Mouse (Mus musculus): ENCODE measurements around the gene Tsc22d1. TPM values are rescaled to one million over a fixed set of nuclear protein-coding genes. Genes with fewer than 3 reads are reported as not detected.
A peak's percentile ranks its signal among the peaks of the same experiment; 100 is the strongest.

Tsc22d1 gene
- polyA plus RNA-seq, 1 experiment from 2014 or later = 552 TPM

GRCm38 (mm10) chr14:76416366-76417040, 1.7 kb downstream of the Tsc22d1 start:
- Histone ChIP-seq H3K9me3 (no peaks in the 10 kb centered on the region), H3K4me3 (peak overlapping the region; percentile 96), H3K4me1 (replicated peaks) (peaks cover 70% of the 10 kb centered on the region), H3K36me3 (peaks cover 46% of the 10 kb centered on the region), H3K27me3 (ENCODE audit: insufficient read depth, poor library complexity, severe bottlenecking) (no peaks in the 10 kb centered on the region), H3K27ac (peak overlapping the region; percentile 99)
- DNase-seq (ENCODE audit: low spot score) = no peak
- WGBS = 57% methylated on average over 27 of the region's 27 CpGs

GRCm38 (mm10) chr14:76417346-76417745, 2.6 kb downstream of the Tsc22d1 start:
- Histone ChIP-seq H3K4me3 (peak overlapping the region; percentile 96), H3K27me3 (ENCODE audit: insufficient read depth, poor library complexity, severe bottlenecking) (no peaks in the 10 kb centered on the region), H3K36me3 (peaks cover 54% of the 10 kb centered on the region), H3K9me3 (no peaks in the 10 kb centered on the region), H3K27ac (no peak overlapping the region), H3K4me1 (replicated peaks) (peaks cover 75% of the 10 kb centered on the region)
- DNase-seq (ENCODE audit: low spot score) = no peak
- WGBS = 93% methylated on average over 17 of the region's 17 CpGs

GRCm38 (mm10) chr14:76420726-76421125, 6.0 kb downstream of the Tsc22d1 start:
- peak; percentile 36 for DNase-seq (ENCODE audit: low spot score)
- Histone ChIP-seq H3K36me3 (peaks cover 88% of the 10 kb centered on the region), H3K27me3 (ENCODE audit: insufficient read depth, poor library complexity, severe bottlenecking) (no peaks in the 10 kb centered on the region), H3K4me1 (replicated peaks) (peaks cover 74% of the 10 kb centered on the region), H3K27ac (0 out of 2 replicates have a peak overlapping the region, but pooled peaks have one; percentile 23), H3K4me3 (peak overlapping the region; percentile 43), H3K9me3 (no peaks in the 10 kb centered on the region)
- 29% methylated on average over 7 of the region's 7 CpGs for WGBS

DNA sequence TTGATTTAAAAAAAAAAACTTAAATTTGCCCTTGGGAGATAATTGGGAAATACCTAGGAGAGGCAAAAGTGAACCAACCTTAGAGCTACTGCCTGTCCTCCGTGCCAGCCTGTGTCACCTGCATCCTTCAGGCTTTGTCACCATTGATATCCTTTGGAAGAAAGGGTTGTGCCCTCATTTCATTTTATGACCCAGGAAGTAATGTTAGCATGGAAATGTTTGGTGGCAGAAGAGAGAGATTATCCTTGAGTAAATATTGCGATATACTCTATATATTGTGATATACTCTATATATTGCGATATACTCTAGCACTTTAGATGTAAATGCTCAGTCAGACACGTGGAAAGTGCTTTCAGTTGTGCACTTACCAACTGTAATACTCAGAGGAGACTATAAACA, 6.4 kb downstream of the Tsc22d1 start:
- peak overlapping the region; percentile 43 for H3K4me3 ChIP-seq
- no peak for DNase-seq (ENCODE audit: low spot score)
- 91% methylated on average over 4 of the region's 4 CpGs for WGBS
- H3K36me3 ChIP-seq = peaks cover 91% of the 10 kb centered on the region
- no peak overlapping the region for H3K27ac ChIP-seq
- H3K27me3 ChIP-seq (ENCODE audit: insufficient read depth, poor library complexity, severe bottlenecking) = no peaks in the 10 kb centered on the region
- peaks cover 70% of the 10 kb centered on the region for H3K4me1 ChIP-seq (replicated peaks)
- no peaks in the 10 kb centered on the region for H3K9me3 ChIP-seq

DNA sequence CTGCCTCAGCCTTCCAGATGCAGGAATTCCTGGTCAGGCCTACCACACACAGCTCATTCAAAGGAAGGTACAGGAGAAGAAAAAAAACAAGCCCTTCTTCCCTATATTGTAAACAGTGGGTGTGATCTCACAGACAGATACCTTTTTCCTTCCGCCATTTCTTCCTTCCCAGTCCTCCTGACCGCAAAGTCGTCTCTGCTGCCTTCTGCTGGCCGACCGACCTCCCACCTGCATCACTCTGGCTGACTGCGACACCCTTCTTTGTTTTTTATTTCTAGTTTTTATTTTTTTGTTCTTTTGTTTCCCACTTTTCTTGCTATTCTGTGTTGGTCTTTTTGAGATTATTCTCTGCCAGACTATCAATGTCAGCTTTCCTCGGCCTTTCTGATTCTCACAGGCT, 10.7 kb downstream of the Tsc22d1 start:
- no peak overlapping the region for H3K4me3 ChIP-seq
- no peak for DNase-seq (ENCODE audit: low spot score)
- peaks cover 29% of the 10 kb centered on the region for H3K4me1 ChIP-seq (replicated peaks)
- H3K27me3 ChIP-seq (ENCODE audit: insufficient read depth, poor library complexity, severe bottlenecking) = no peaks in the 10 kb centered on the region
- no peak overlapping the region for H3K27ac ChIP-seq
- 92% methylated on average over 7 of the region's 7 CpGs for WGBS
- no peaks in the 10 kb centered on the region for H3K9me3 ChIP-seq
- peaks cover 96% of the 10 kb centered on the region for H3K36me3 ChIP-seq

DNA sequence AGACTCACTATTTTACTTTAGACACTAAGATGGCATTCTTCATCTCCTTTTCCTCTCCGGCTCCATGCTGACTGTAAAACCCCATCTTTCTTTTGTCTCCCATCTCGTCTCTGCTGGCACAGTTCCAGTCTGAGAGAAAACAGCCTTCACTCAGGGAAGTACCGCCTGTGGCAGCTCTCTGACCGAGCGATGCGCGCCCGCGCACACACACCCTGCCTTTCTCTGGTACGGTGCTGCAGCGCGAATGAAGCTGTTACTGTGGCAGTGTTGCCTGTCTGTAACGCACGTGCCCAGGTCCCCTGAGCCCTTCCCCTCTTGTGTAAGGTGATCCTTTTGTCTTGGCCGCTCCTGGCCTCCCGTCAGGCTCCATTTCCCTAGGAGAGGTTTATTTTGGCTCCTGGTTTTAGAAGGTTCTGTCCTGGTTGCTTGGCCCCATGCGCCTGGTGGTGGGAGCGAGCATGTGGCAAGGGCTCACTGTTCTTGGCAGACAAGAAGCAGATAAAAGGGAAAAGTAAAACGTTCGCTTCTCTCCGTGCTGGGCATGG, 11.3 kb downstream of the Tsc22d1 start:
- no peak overlapping the region for H3K27ac ChIP-seq
- peaks cover 96% of the 10 kb centered on the region for H3K36me3 ChIP-seq
- WGBS = 94% methylated on average over 21 of the region's 21 CpGs
- no peaks in the 10 kb centered on the region for H3K27me3 ChIP-seq (ENCODE audit: insufficient read depth, poor library complexity, severe bottlenecking)
- no peak overlapping the region for H3K4me3 ChIP-seq
- DNase-seq (ENCODE audit: low spot score) = no peak
- peaks cover 23% of the 10 kb centered on the region for H3K4me1 ChIP-seq (replicated peaks)
- H3K9me3 ChIP-seq = no peaks in the 10 kb centered on the region

DNA sequence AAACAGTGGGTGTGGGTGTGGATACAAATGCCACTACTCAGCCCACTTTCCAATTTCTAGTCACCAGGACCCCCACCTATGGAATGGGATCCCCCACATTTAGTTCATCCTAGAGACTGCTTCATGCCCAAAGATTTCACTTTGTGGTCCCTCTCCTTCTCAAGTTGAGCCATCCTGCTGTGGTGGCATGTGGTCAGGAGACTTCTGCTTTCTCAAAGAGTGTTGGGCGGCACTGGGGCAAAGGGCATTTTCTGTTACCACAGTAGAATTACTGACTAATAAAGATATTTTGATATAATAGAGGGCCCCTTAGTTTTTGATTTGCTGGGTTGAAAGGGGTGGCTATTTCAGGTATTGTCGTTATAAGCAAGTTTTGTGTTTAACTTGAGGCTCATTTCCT, 14.1 kb downstream of the Tsc22d1 start:
- H3K36me3 ChIP-seq = peaks cover 95% of the 10 kb centered on the region
- H3K27ac ChIP-seq = no peak overlapping the region

GRCm38 (mm10) chr14:76431918-76432317, 17.2 kb downstream of the Tsc22d1 start:
- DNase-seq (ENCODE audit: low spot score) = no peak
- Histone ChIP-seq H3K27ac (no peak overlapping the region), H3K27me3 (ENCODE audit: insufficient read depth, poor library complexity, severe bottlenecking) (no peaks in the 10 kb centered on the region), H3K36me3 (peaks cover 92% of the 10 kb centered on the region), H3K9me3 (no peaks in the 10 kb centered on the region), H3K4me3 (no peak overlapping the region), H3K4me1 (replicated peaks) (no peaks in the 10 kb centered on the region)
- WGBS = 92% methylated on average over 4 of the region's 4 CpGs

More for the DNA sequence above, 14.1 kb downstream of the Tsc22d1 start:
- Histone ChIP-seq H3K4me1 (replicated peaks) (0 out of 2 replicates have a peak, but pooled peaks cover 5% of the 10 kb centered on the region), H3K9me3 (no peaks in the 10 kb centered on the region), H3K27me3 (ENCODE audit: insufficient read depth, poor library complexity, severe bottlenecking) (no peaks in the 10 kb centered on the region), H3K4me3 (no peak overlapping the region)
- no peak for DNase-seq (ENCODE audit: low spot score)
- WGBS = 91% methylated on average over 2 of the region's 2 CpGs

- no peak for DNase-seq (ENCODE audit: low spot score)
- Histone ChIP-seq H3K27ac (no peak overlapping the region), H3K27me3 (ENCODE audit: insufficient read depth, poor library complexity, severe bottlenecking) (no peaks in the 10 kb centered on the region), H3K36me3 (peaks cover 94% of the 10 kb centered on the region), H3K4me1 (replicated peaks) (no peaks in the 10 kb centered on the region), H3K9me3 (no peaks in the 10 kb centered on the region), H3K4me3 (no peak overlapping the region)
- 89% methylated on average over 7 of the region's 7 CpGs for WGBS
These were observed 17.6 kb downstream of the Tsc22d1 start for GRCm38 (mm10) chr14:76432369-76432768.

- no peak overlapping the region for H3K27ac ChIP-seq
- no peak for DNase-seq (ENCODE audit: low spot score)
- no peaks in the 10 kb centered on the region for H3K4me1 ChIP-seq (replicated peaks)
- WGBS = 94% methylated on average over 8 of the region's 8 CpGs
- no peaks in the 10 kb centered on the region for H3K27me3 ChIP-seq (ENCODE audit: insufficient read depth, poor library complexity, severe bottlenecking)
- no peak overlapping the region for H3K4me3 ChIP-seq
- H3K9me3 ChIP-seq = no peaks in the 10 kb centered on the region
- H3K36me3 ChIP-seq = peaks cover 94% of the 10 kb centered on the region
These were observed 18.1 kb downstream of the Tsc22d1 start for GRCm38 (mm10) chr14:76432816-76433215.

DNA sequence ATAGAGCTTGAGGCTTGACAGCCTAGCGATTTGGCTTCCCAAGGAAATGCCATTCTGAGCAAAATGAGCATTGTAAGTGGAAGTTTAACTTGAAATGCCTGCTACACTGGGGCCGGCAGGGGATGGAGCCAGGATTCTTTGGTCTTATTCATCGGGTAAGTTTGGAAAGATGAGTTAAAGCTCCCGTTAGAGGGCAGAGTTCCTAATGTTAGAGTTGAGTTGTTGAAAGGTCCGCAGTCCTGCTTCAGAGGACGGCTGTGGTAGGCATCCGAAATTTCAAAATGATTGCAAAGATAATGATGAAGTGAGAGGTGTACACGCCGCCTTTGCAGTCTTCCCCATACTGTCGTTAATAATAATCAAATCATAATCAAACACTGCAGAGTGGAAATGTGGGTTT, 27.4 kb downstream of the Tsc22d1 start:
- Histone ChIP-seq H3K27ac (no peak overlapping the region), H3K4me3 (no peak overlapping the region), H3K4me1 (replicated peaks) (no peaks in the 10 kb centered on the region), H3K36me3 (peaks cover 83% of the 10 kb centered on the region), H3K27me3 (ENCODE audit: insufficient read depth, poor library complexity, severe bottlenecking) (no peaks in the 10 kb centered on the region), H3K9me3 (no peaks in the 10 kb centered on the region)
- DNase-seq (ENCODE audit: low spot score) = no peak
- WGBS = 93% methylated on average over 10 of the region's 10 CpGs

DNA sequence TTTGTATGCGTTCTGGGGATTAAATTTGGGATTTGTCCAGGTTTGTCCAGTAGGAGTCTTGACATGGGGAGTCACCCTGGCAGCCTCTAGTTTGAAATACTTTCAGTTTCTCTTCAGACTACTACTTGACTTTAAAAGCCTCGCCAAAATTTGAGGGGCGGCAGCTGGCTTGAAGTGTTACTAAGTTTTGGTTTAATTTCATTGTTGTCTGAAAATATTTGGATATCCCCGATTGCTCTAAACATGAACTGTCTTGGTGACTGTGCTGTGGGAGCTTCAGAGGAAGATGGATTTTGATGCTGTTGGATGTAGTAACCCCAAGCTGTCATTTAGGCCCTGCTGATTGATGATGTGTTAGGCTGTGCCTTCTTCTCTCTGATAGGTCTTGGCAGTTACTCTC, 34.2 kb downstream of the Tsc22d1 start:
- no peaks in the 10 kb centered on the region for H3K27me3 ChIP-seq (ENCODE audit: insufficient read depth, poor library complexity, severe bottlenecking)
- 91% methylated on average over 4 of the region's 4 CpGs for WGBS
- no peaks in the 10 kb centered on the region for H3K9me3 ChIP-seq
- no peak for DNase-seq (ENCODE audit: low spot score)
- H3K27ac ChIP-seq = no peak overlapping the region
- H3K4me1 ChIP-seq (replicated peaks) = peaks cover 9% of the 10 kb centered on the region
- H3K36me3 ChIP-seq = peaks cover 41% of the 10 kb centered on the region
- no peak overlapping the region for H3K4me3 ChIP-seq

DNA sequence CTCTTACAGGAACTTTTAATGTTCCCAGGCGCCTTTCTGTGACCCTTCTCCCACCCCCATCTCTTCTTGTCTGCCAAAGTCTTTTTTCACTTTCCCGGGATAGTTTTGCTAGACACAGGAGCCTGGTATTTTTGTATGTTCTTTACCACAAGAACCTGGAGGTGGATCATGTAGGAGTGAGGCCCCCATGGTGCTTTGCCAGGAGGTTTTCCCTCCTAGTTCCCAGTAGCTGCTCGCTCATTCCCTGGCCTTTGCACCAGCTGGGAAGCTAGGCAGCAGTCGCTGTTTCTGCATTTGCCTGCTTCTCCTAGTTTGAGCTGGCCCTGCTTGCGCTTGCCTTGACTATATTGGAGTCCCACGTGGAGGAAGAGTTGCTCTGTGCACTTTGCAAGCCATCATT, 36.2 kb downstream of the Tsc22d1 start:
- Histone ChIP-seq H3K4me3 (no peak overlapping the region), H3K9me3 (no peaks in the 10 kb centered on the region), H3K27me3 (ENCODE audit: insufficient read depth, poor library complexity, severe bottlenecking) (no peaks in the 10 kb centered on the region), H3K27ac (no peak overlapping the region), H3K4me1 (replicated peaks) (peaks cover 13% of the 10 kb centered on the region), H3K36me3 (peaks cover 24% of the 10 kb centered on the region)
- no peak for DNase-seq (ENCODE audit: low spot score)
- 85% methylated on average over 6 of the region's 6 CpGs for WGBS
